Mouse (Mus musculus) cerebellum, adult 2 months (tissue): ENCODE data around the gene Trpc2. TPM values are rescaled to one million over a fixed set of nuclear protein-coding genes. Genes with fewer than 3 reads are reported as not detected.

Experiments used
- DNase-seq, 2 experiments: peaks; one replicate each; pipeline ENCODE4 v3.0.0; 2021
- H3K27ac ChIP-seq: fragments of 200-500 bp; 2 replicates; pipeline ENCODE4 v1.5.1; 2012; ENCODE audit warnings: low read length, control low read depth, inconsistent platforms; ENCODE audit not compliant: insufficient read depth
- H3K27me3 ChIP-seq: fragments of 200-500 bp; 2 replicates; pipeline ENCODE4 v1.6.1; 2012; ENCODE audit warnings: inconsistent platforms, mild to moderate bottlenecking, low read length, moderate library complexity; ENCODE audit not compliant: control insufficient read depth, insufficient read depth
- H3K4me1 ChIP-seq: fragments of 200-500 bp; 2 replicates; pipeline ENCODE4 v1.6.1; 2011; ENCODE audit warnings: low read length; ENCODE audit not compliant: control insufficient read depth, insufficient read depth
- H3K4me3 ChIP-seq: fragments of 200-500 bp; replicated peaks from 2 replicates; pipeline ENCODE3; 2011; ENCODE audit warnings: mild to moderate bottlenecking, low read depth, low read length, control low read depth; ENCODE audit not compliant: insufficient read depth
- CTCF ChIP-seq: fragments of 200-500 bp; IDR thresholded peaks from 2 replicates; pipeline ENCODE4 v1.5.1; 2011; ENCODE audit warnings: low read depth, mild to moderate bottlenecking, control low read depth, low read length, moderate library complexity, borderline replicate concordance; ENCODE audit not compliant: insufficient read depth
- POLR2A ChIP-seq: fragments of 200-500 bp; IDR thresholded peaks from 2 replicates; pipeline ENCODE4 v1.6.1; 2011; ENCODE audit warnings: low read length, control low read depth, borderline replicate concordance; ENCODE audit not compliant: insufficient read depth
- WGBS: fragments of 180-500 bp; shearing (Covaris S2); methylation state at CpG from one replicate; pipeline ENCODE4 v1.1.7; 2018; 5-methylcytosine and 5-hydroxymethylcytosine counted together
- polyA plus RNA-seq: library from polyadenylated mRNA; depleted of rRNA; stranded (reverse); fragments of >200 nt; gene quantifications from 2 replicates; pipeline ENCODE4 v1.2.3, GENCODE M21; 2012

Gene Trpc2
- polyA plus RNA-seq, 1 experiment = 0.39 TPM

- no peaks in the 10 kb centered on the region; the same call in 1 of the 2 replicates for H3K4me1 ChIP-seq
- WGBS = 2% methylated on average over 9 of the region's 9 CpGs
- H3K27ac ChIP-seq = peak overlapping the region; percentile 57
- no peaks in the 10 kb centered on the region for H3K27me3 ChIP-seq
- H3K4me3 ChIP-seq = peak overlapping the region; percentile 72
- TF ChIP-seq POLR2A = no peak
- no peak for TF ChIP-seq CTCF
- DNase-seq = no peak
Measured at GRCm38 (mm10) chr7:102064655-102065045, 18.3 kb upstream of the Trpc2 start.

- no peaks in the 10 kb centered on the region for H3K27me3 ChIP-seq
- peak; percentile 94 for DNase-seq
- peak within 1 kb of the TSS; percentile 57 for H3K27ac ChIP-seq
- H3K4me1 ChIP-seq = no peaks in the 10 kb centered on the region; the same call in 1 of the 2 replicates
- H3K4me3 ChIP-seq = peak within 1 kb of the TSS; percentile 72
- under 1% methylated on average over 56 of the region's 56 CpGs for WGBS
- TF ChIP-seq CTCF (no peak), POLR2A (peak; percentile 78)
Measured at GRCm38 (mm10) chr7:102065046-102065891, 17.6 kb upstream of the Trpc2 start, which contains the start of the genes Rnf121, Xndc1 and Xntrpc. TSS of gene Rnf121 (minus strand) at chr7:102065469. TSS of gene Xndc1 (plus strand) at chr7:102065511. TSS of gene Xntrpc (plus strand) at chr7:102065713.

GRCm38 (mm10) chr7:102066363-102066762 is 16.6 kb upstream of the Trpc2 start:
- no peak for DNase-seq
- H3K27ac ChIP-seq = no peak overlapping the region
- no peak for TF ChIP-seq CTCF
- TF ChIP-seq POLR2A = no peak
- no peaks in the 10 kb centered on the region for H3K27me3 ChIP-seq
- WGBS = 58% methylated on average over 6 of the region's 6 CpGs
- no peaks in the 10 kb centered on the region; the same call in 1 of the 2 replicates for H3K4me1 ChIP-seq
- H3K4me3 ChIP-seq = no peak overlapping the region

GRCm38 (mm10) chr7:102076714-102077296 is 6.1 kb upstream of the Trpc2 start:
- DNase-seq = no peak
- 68% methylated on average over 7 of the region's 7 CpGs for WGBS

GRCm38 (mm10) chr7:102078517-102078916 is 4.4 kb upstream of the Trpc2 start:
- 67% methylated on average over 7 of the region's 7 CpGs for WGBS
- Histone ChIP-seq H3K4me1 (no peaks in the 10 kb centered on the region), H3K27me3 (no peaks in the 10 kb centered on the region), H3K27ac (no peak overlapping the region), H3K4me3 (no peak overlapping the region)
- peak; percentile 33 to 36 for DNase-seq
- TF ChIP-seq POLR2A (no peak), CTCF (peak; percentile 47; the same call in 1 of the 2 replicates)

More at GRCm38 (mm10) chr7:102076714-102077296, 6.1 kb upstream of the Trpc2 start:
- Histone ChIP-seq H3K27ac (no peak overlapping the region), H3K4me1 (no peaks in the 10 kb centered on the region), H3K27me3 (no peaks in the 10 kb centered on the region), H3K4me3 (no peak overlapping the region)
- TF ChIP-seq CTCF (peak; percentile 58; the same call in 1 of the 2 replicates), POLR2A (no peak)

- no peaks in the 10 kb centered on the region for H3K27me3 ChIP-seq
- TF ChIP-seq POLR2A (no peak), CTCF (no peak)
- H3K4me1 ChIP-seq = no peaks in the 10 kb centered on the region
- DNase-seq = no peak
- H3K27ac ChIP-seq = no peak overlapping the region
- H3K4me3 ChIP-seq = no peak overlapping the region
- WGBS = 91% methylated on average over 8 of the region's 8 CpGs
Measured at GRCm38 (mm10) chr7:102080311-102080710, 2.6 kb upstream of the Trpc2 start.

- Histone ChIP-seq H3K27me3 (no peaks in the 10 kb centered on the region), H3K27ac (no peak overlapping the region), H3K4me3 (no peak overlapping the region), H3K4me1 (no peaks in the 10 kb centered on the region)
- 94% methylated on average over 5 of the region's 5 CpGs for WGBS
- DNase-seq = no peak
- no peak for TF ChIP-seq POLR2A
- no peak for TF ChIP-seq CTCF
Measured at GRCm38 (mm10) chr7:102081784-102082183, 1.1 kb upstream of the Trpc2 start.
